Mouse (Mus musculus): ENCODE results near the gene Tmigd3.

DNA sequence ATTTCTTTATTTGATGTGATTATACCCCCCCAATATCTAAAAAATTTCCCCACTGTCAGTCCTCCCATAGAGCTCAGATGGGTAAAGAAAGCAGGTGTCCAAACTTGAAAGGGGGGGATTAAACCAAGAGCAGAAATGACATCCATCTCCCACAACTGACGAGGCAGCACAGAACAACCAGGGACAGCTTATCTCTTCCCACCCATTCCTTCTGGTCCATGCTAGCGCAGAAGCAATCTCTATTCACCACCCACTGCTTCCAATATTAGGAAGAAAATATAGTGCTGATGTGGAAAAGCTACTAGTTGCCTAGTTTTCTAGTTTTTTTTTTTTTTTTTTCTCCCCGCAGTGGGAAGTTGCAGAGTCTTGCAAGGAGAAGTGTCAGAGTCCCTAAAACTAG, 34.8 kb upstream of the Tmigd3 start:
- TF ChIP-seq CTCF (IDR thresholded peaks at IDR 0.05; ENCODE audit: control insufficient read depth, insufficient read depth, insufficient read length) (no peak), MAX (IDR thresholded peaks at IDR 0.05) (no peak), MYOG (IDR thresholded peaks at IDR 0.05; ENCODE audit: control insufficient read depth, extremely low read depth, insufficient read length) (no peak), CEBPB (IDR thresholded peaks at IDR 0.05; ENCODE audit: low read depth) (no peak), FOSL1 (IDR thresholded peaks at IDR 0.05; ENCODE audit: insufficient read depth, low read length, poor library complexity, severe bottlenecking) (no peak), MYOD1 (IDR thresholded peaks at IDR 0.05; ENCODE audit: control insufficient read depth, insufficient read length, low read depth) (no peak), USF1 (IDR thresholded peaks at IDR 0.05; ENCODE audit: low read depth) (no peak)
